27 mouse cellular contexts compared by ENCODE assay signal in the genomic region with DNA sequence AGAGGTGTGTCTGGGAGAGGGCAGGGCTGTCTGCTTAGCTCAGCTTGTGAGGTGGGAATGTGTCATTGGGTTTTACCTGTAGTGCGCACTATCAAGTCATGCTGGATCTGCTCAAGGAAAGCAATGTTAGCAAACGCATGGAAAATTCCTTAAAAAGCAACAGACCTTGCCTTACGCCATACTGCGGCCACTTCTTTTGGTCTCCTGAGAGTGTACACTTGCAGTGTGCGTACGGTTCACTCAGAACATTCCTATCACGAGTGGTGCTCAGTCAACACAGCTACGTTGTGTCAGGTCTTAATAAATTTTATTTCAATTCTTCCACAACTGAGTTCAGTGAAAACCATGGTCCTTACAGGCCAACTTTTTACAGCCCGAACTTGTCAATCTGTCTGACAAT. TPM values are rescaled to one million over a fixed set of nuclear protein-coding genes. Genes with fewer than 3 reads are reported as not detected.
"Had no signal": no experiment of that assay in that cellular context is flagged by ENCODE, and none has a peak within 500 bp of the region (broad histone marks: within the 10 kb centered on the region; RNA-seq: fewer than 3 reads in every experiment).

No protein-coding gene starts in this region.

- H3K4me2 ChIP-seq: heart, embryonic 12.5 days; hindbrain, embryonic 12.5 days; hindbrain, embryonic 14.5 days; intestine, embryonic 15.5 days; limb, embryonic 13.5 days; limb, embryonic 15.5 days had no signal

- H3K27me3 ChIP-seq: hindbrain, embryonic 12.5 days; intestine, embryonic 15.5 days; limb, embryonic 13.5 days; limb, embryonic 15.5 days had no signal

- H3K27ac ChIP-seq: gastrocnemius, adult 2 months; heart, embryonic 10.5 days; hindbrain, embryonic 10.5 days; hindbrain, embryonic 12.5 days; hindbrain, embryonic 14.5 days; intestine, embryonic 15.5 days; layer of hippocampus, adult 2 months; left cerebral cortex, adult 2 months; limb, embryonic 13.5 days; limb, embryonic 15.5 days had no signal

- H3K9me3 ChIP-seq: heart, embryonic 10.5 days; heart, embryonic 12.5 days; hindbrain, embryonic 10.5 days; hindbrain, embryonic 12.5 days; intestine, embryonic 15.5 days; limb, embryonic 13.5 days; limb, embryonic 15.5 days had no signal

- DNase-seq: gastrocnemius, adult 2 months; gastrocnemius, postnatal 10 days; gastrocnemius, postnatal 25 days; heart, adult 18-20 months; heart, postnatal 10 days; heart, postnatal 4 days; kidney, adult 18-20 months; kidney, adult 8-10 months; kidney, postnatal 10 days; kidney, postnatal 25 days; kidney, postnatal 4 days; left cerebral cortex, postnatal 4 days had no signal

- ATAC-seq: hindbrain, embryonic 16.5 days; inflammation-experienced regulatory T-cells, adult 6 months; intestine, embryonic 15.5 days; intestine, postnatal 0 days had no signal

- H3K36me3 ChIP-seq: heart, embryonic 10.5 days; heart, embryonic 12.5 days; hindbrain, embryonic 10.5 days; hindbrain, embryonic 12.5 days; intestine, embryonic 15.5 days; limb, embryonic 13.5 days; limb, embryonic 15.5 days had no signal

- H3K4me1 ChIP-seq: hindbrain, embryonic 12.5 days; intestine, embryonic 15.5 days; limb, embryonic 13.5 days had no signal

- H3K9ac ChIP-seq: heart, embryonic 12.5 days; hindbrain, embryonic 12.5 days; hindbrain, embryonic 14.5 days; intestine, embryonic 15.5 days; limb, embryonic 13.5 days; limb, embryonic 15.5 days had no signal

- H3K4me3 ChIP-seq: gastrocnemius, adult 2 months; heart, embryonic 10.5 days; heart, embryonic 12.5 days; hindbrain, embryonic 10.5 days; hindbrain, embryonic 12.5 days; intestine, embryonic 15.5 days; layer of hippocampus, adult 2 months; left cerebral cortex, adult 2 months; limb, embryonic 13.5 days; limb, embryonic 15.5 days had no signal

RNA-seq across cellular contexts. Expression of a gene that starts 0.7 kb away (rescaled TPM):
- polyA plus RNA-seq: frontal cortex, adult 2 months; hindbrain, embryonic 14.5 days; inflammation-experienced regulatory T-cells, adult 6 months; intestine, embryonic 15.5 days; intestine, postnatal 0 days; kidney, embryonic 14.5 days had no signal
